23 mouse cellular contexts compared by ENCODE assay signal in the genomic region with DNA sequence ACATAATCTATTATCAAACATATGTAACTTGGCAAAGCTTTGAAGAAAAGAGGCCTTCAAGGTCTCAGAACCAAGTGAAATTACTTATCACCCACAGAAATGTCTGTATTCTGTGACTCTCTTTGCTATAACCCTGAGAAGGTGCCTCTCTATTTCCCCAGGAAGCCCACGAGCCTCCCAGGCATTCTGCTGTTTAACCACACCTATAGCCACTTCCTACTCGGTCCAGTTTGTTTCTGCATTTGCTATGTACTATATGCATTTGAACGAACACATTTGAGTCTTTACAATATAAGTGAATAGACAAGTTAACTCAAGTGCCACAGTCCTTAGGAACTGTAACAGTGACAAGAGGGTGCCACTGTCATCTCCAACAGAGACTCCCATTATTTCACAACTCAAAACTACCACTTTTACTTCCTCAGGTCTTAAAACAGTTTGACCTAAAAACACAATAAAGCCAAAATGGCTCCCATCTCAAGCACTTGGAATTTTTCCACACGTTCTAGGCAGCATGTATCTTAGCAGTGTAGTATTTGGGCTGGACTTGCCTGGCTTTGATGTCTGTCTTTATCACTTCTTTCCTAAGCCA.
DNase-seq lines count a peak whose midpoint lies in the region; ATAC-seq and TF ChIP-seq lines count a peak whose summit lies in the region.
"Had no signal": no experiment of that assay in that cellular context is flagged by ENCODE, and none has a peak within 500 bp of the region (broad histone marks: within the 10 kb centered on the region; RNA-seq: fewer than 3 reads in every experiment).

No protein-coding gene starts in this region.

- H3K9me3 ChIP-seq in forebrain, embryonic 14.5 days (replicated peaks; ENCODE audit: control insufficient read depth, low read length), result no peaks in the 10 kb centered on the region
- H3K9me3 ChIP-seq: embryonic facial prominence, embryonic 10.5 days; embryonic facial prominence, embryonic 12.5 days; forebrain, embryonic 13.5 days; G1E had no signal

- H3K27me3 ChIP-seq in forebrain, embryonic 14.5 days (replicated peaks; ENCODE audit: control insufficient read depth, insufficient read depth, low read length), result no peaks in the 10 kb centered on the region
- H3K27me3 ChIP-seq: CH12.LX; embryonic facial prominence, embryonic 12.5 days; forebrain, embryonic 13.5 days had no signal

- H3K36me3 ChIP-seq in forebrain, embryonic 14.5 days (ENCODE audit: control insufficient read depth, insufficient read depth, low read length), result peaks cover 12% of the 10 kb centered on the region
- H3K36me3 ChIP-seq: embryonic facial prominence, embryonic 12.5 days had no signal

- 88% methylated on average over 4 of the region's 4 CpGs for WGBS in forebrain, embryonic 14.5 days

- TF ChIP-seq CTCF in layer of hippocampus, adult 2 months (conservative IDR thresholded peaks at IDR 0.05), result no peak

- H3K4me3 ChIP-seq in layer of hippocampus, adult 2 months, result no peak overlapping the region
- no peak overlapping the region for H3K4me3 ChIP-seq in forebrain, embryonic 14.5 days (ENCODE audit: low read depth, low read length)
- H3K4me3 ChIP-seq: embryonic facial prominence, embryonic 10.5 days; embryonic facial prominence, embryonic 12.5 days; forebrain, embryonic 13.5 days had no signal

- peak; percentile 37 for DNase-seq in induced T-regulatory cell, adult 2 months (ENCODE audit: low read depth)
- DNase-seq in layer of hippocampus, adult 2 months (ENCODE audit: low spot score in 2 of 2), result no peak
- no peak for DNase-seq in MN1 (ENCODE audit: low spot score)
- DNase-seq in forebrain, embryonic 14.5 days (ENCODE audit: low spot score), result no peak
- no peak for DNase-seq in adrenal gland, postnatal 36 days
- DNase-seq: adrenal gland, adult 8-10 months; adrenal gland, postnatal 14 days; B cell, adult 2 months; cerebellum, adult 11 months; cerebellum, adult 18-20 months; cerebellum, adult 8-10 months; cerebellum, adult 9-11 months; cerebellum, postnatal 14 days; cerebellum, postnatal 36 days had no signal

- H3K4me2 ChIP-seq in forebrain, embryonic 14.5 days (ENCODE audit: low read length), result no peak overlapping the region
- H3K4me2 ChIP-seq: embryonic facial prominence, embryonic 12.5 days; forebrain, embryonic 13.5 days had no signal

- no peak overlapping the region for H3K9ac ChIP-seq in forebrain, embryonic 14.5 days (ENCODE audit: low read length)
- H3K9ac ChIP-seq: embryonic facial prominence, embryonic 12.5 days; forebrain, embryonic 13.5 days had no signal

- H3K27ac ChIP-seq in layer of hippocampus, adult 2 months, result no peak overlapping the region
- H3K27ac ChIP-seq in forebrain, embryonic 14.5 days (ENCODE audit: low read depth, low read length), result no peak overlapping the region
- H3K27ac ChIP-seq: embryonic facial prominence, embryonic 10.5 days; embryonic facial prominence, embryonic 12.5 days; forebrain, embryonic 13.5 days had no signal

- ATAC-seq in activated CD4-positive, CD25-positive, alpha-beta regulatory T cell, adult 4 months, result peak; percentile 57
- peak; percentile 65 for ATAC-seq in granulocyte monocyte progenitor cell, adult 5-6 weeks (replicated peaks; ENCODE audit: poor library complexity, severe bottlenecking)
- ATAC-seq in megakaryocyte progenitor cell, adult 5-6 weeks (replicated peaks; ENCODE audit: poor library complexity), result peak; percentile 60
- ATAC-seq in forebrain, embryonic 14.5 days, result no peak
- ATAC-seq: CD4-positive, CD25-positive, alpha-beta regulatory T cell, adult 4 months; forebrain, embryonic 13.5 days had no signal

- H3K4me1 ChIP-seq in forebrain, embryonic 14.5 days (ENCODE audit: control insufficient read depth, insufficient read depth, low read length), result no peaks in the 10 kb centered on the region
- H3K4me1 ChIP-seq: embryonic facial prominence, embryonic 10.5 days; embryonic facial prominence, embryonic 12.5 days; forebrain, embryonic 13.5 days had no signal
